In genomic region chr12:100398268-100398943, GRCm38 (mm10) we compare ENCODE assay signal across 11 mouse cellular contexts.
A peak's percentile ranks its signal among the peaks of the same experiment; 100 is the strongest.
DNase-seq lines count a peak whose midpoint lies in the region; ATAC-seq and TF ChIP-seq lines count a peak whose summit lies in the region.
"Had no signal": no experiment of that assay in that cellular context is flagged by ENCODE, and none has a peak within 500 bp of the region (broad histone marks: within the 10 kb centered on the region; RNA-seq: fewer than 3 reads in every experiment).

No protein-coding gene starts in this region.

- peaks cover 20% of the 10 kb centered on the region for H3K4me1 ChIP-seq in forebrain, embryonic 13.5 days
- H3K4me1 ChIP-seq in midbrain, embryonic 16.5 days (ENCODE audit: control insufficient read depth, insufficient read depth, low read length) = peaks cover 15% of the 10 kb centered on the region
- H3K4me1 ChIP-seq in liver, postnatal 0 days (ENCODE audit: insufficient read depth) = 0 out of 2 replicates have a peak, but pooled peaks cover 4% of the 10 kb centered on the region

- no peaks in the 10 kb centered on the region for H3K9me3 ChIP-seq in forebrain, embryonic 13.5 days (replicated peaks)
- H3K9me3 ChIP-seq in midbrain, embryonic 16.5 days (replicated peaks; ENCODE audit: control insufficient read depth, low read length, poor library complexity, severe bottlenecking) = no peaks in the 10 kb centered on the region
- no peaks in the 10 kb centered on the region for H3K9me3 ChIP-seq in liver, postnatal 0 days (ENCODE audit: low read length)

- 29% methylated on average over 8 of the region's 8 CpGs for WGBS in forebrain, embryonic 13.5 days
- 60% methylated on average over 8 of the region's 8 CpGs for WGBS in midbrain, embryonic 16.5 days
- WGBS in liver, postnatal 0 days (ENCODE audit: insufficient replicate concordance) = 57% methylated on average over 8 of the region's 8 CpGs

- TF ChIP-seq CTCF in layer of hippocampus, adult 2 months (conservative IDR thresholded peaks at IDR 0.05) = no peak
- TF ChIP-seq CTCF in brain, embryonic 14.5 days (IDR thresholded peaks at IDR 0.05; ENCODE audit: borderline replicate concordance, extremely low read depth, insufficient read depth, insufficient read length) = no peak
- no peak for TF ChIP-seq CTCF in liver, postnatal 0 days (IDR thresholded peaks at IDR 0.05; ENCODE audit: low read depth)

- no peak for TF ChIP-seq EP300 in liver, postnatal 0 days (IDR thresholded peaks at IDR 0.05; ENCODE audit: low read depth)

- 0 out of 2 replicates have a peak overlapping the region, but pooled peaks have one; percentile 27 for H3K9ac ChIP-seq in forebrain, embryonic 13.5 days
- no peak overlapping the region for H3K9ac ChIP-seq in midbrain, embryonic 16.5 days (ENCODE audit: low read depth, low read length)
- no peak overlapping the region for H3K9ac ChIP-seq in liver, postnatal 0 days (replicated peaks)

- no peak for TF ChIP-seq POLR2A in brain, embryonic 14.5 days (IDR thresholded peaks at IDR 0.05; ENCODE audit: borderline replicate concordance, extremely low read depth, insufficient read depth, insufficient read length, poor library complexity, severe bottlenecking)

- H3K4me2 ChIP-seq in forebrain, embryonic 13.5 days = no peak overlapping the region
- no peak overlapping the region for H3K4me2 ChIP-seq in midbrain, embryonic 16.5 days (ENCODE audit: low read length)
- H3K4me2 ChIP-seq in liver, postnatal 0 days (ENCODE audit: low read depth, low read length) = no peak overlapping the region

- H3K4me3 ChIP-seq in layer of hippocampus, adult 2 months = no peak overlapping the region
- no peak overlapping the region for H3K4me3 ChIP-seq in forebrain, embryonic 13.5 days
- H3K4me3 ChIP-seq in midbrain, embryonic 16.5 days (ENCODE audit: low read depth, low read length) = no peak overlapping the region
- H3K4me3 ChIP-seq in liver, postnatal 0 days (ENCODE audit: low read depth, low read length) = no peak overlapping the region

- DNase-seq in layer of hippocampus, adult 2 months (ENCODE audit: low spot score in 2 of 2) = peak in 1 of 2 experiments; percentile 43
- no peak for DNase-seq in layer of hippocampus, adult 11-12 months (ENCODE audit: low spot score)
- peak; percentile 76 for DNase-seq in brain, embryonic 14.5 days (ENCODE audit: low read depth)
- no peak for DNase-seq in liver, postnatal 0 days
- DNase-seq in testis, postnatal 14 days (ENCODE audit: low spot score) = no peak
- DNase-seq: gastrocnemius, postnatal 14 days; kidney, postnatal 25 days; left cerebral cortex, postnatal 4 days; retina, postnatal 1 day had no signal

- H3K36me3 ChIP-seq in forebrain, embryonic 13.5 days (ENCODE audit: poor library complexity, severe bottlenecking) = peaks cover 41% of the 10 kb centered on the region
- H3K36me3 ChIP-seq in midbrain, embryonic 16.5 days (ENCODE audit: control insufficient read depth, insufficient read depth, low read length) = peaks cover 8% of the 10 kb centered on the region; the same call in 1 of the 2 replicates
- 0 out of 2 replicates have a peak, but pooled peaks cover 5% of the 10 kb centered on the region for H3K36me3 ChIP-seq in liver, postnatal 0 days (replicated peaks; ENCODE audit: insufficient read depth, low read length)

- peak overlapping the region; percentile 77 for H3K27ac ChIP-seq in layer of hippocampus, adult 2 months
- peak overlapping the region; percentile 73 for H3K27ac ChIP-seq in forebrain, embryonic 13.5 days
- peak overlapping the region; percentile 60 for H3K27ac ChIP-seq in midbrain, embryonic 16.5 days (ENCODE audit: low read length)
- H3K27ac ChIP-seq in liver, postnatal 0 days (ENCODE audit: low read depth) = no peak overlapping the region

- ATAC-seq in forebrain, embryonic 13.5 days = peak; percentile 50; the same call in 1 of the 2 replicates
- ATAC-seq in midbrain, embryonic 16.5 days = 0 out of 2 replicates have a peak, but pooled peaks have one; percentile 16
- ATAC-seq in liver, postnatal 0 days = no peak

- no peaks in the 10 kb centered on the region for H3K27me3 ChIP-seq in forebrain, embryonic 13.5 days
- H3K27me3 ChIP-seq in midbrain, embryonic 16.5 days (ENCODE audit: control insufficient read depth, insufficient read depth, low read depth, low read length) = no peaks in the 10 kb centered on the region
- no peaks in the 10 kb centered on the region for H3K27me3 ChIP-seq in liver, postnatal 0 days (ENCODE audit: insufficient read depth, low read length)
